7 mouse cellular contexts compared by ENCODE assay signal in the genomic region with DNA sequence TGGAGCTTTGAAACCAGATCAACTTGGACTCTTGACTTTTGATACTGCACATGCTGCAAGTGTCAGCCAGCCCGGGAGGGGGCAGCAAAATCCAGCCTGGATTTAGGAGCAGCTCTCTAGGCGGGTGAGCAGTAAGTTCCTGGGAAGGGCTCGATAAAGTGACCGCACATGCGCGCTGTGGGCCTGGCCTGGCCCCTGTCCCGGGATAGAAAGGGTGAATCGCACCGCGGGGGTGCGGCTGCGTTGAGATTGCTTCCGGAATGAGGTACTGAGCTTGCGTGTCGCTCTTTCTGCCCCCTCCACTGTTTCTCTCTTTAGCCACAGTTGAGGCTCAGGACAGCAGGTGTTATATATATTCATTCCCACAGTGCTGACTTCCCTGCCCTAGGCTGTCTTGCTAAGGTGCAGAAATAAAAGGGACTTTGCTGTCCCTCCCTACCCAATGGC. TPM values are rescaled to one million over a fixed set of nuclear protein-coding genes. Genes with fewer than 3 reads are reported as not detected.
DNase-seq lines count a peak whose midpoint lies in the region; ATAC-seq and TF ChIP-seq lines count a peak whose summit lies in the region.

No protein-coding gene starts in this region.

- TF ChIP-seq EP300 in heart, adult 2 months (IDR thresholded peaks at IDR 0.05; ENCODE audit: insufficient read depth, low read depth, low read length), result 0 out of 2 replicates have a peak, but pooled peaks have one; percentile 28

- no peaks in the 10 kb centered on the region for H3K79me2 ChIP-seq in heart, adult 2 months (replicated peaks; ENCODE audit: control insufficient read depth, insufficient read depth, low read length)

- 0 out of 2 replicates have a peak, but pooled peaks have one; percentile 31 for TF ChIP-seq POLR2A in heart, adult 2 months (IDR thresholded peaks at IDR 0.05; ENCODE audit: insufficient read depth, low read depth, low read length)

- intact Hi-C loops in heart, adult 2 months (cut with DNase I), result loop anchor here (1.0 to 5.0 kb wide), 3 partner anchors 52 to 176 kb away; a partner anchor contains a TSS

- H3K27ac ChIP-seq in embryonic facial prominence, embryonic 11.5 days (replicated peaks; ENCODE audit: low read depth, low read length), result no peak overlapping the region
- H3K27ac ChIP-seq in heart, adult 2 months, result peak overlapping the region; percentile 60
- no peak overlapping the region for H3K27ac ChIP-seq in limb, embryonic 13.5 days
- peak overlapping the region; percentile 27; the same call in 1 of the 2 replicates for H3K27ac ChIP-seq in midbrain, postnatal 0 days (ENCODE audit: low read depth, low read length)

- 0 out of 2 replicates have a peak overlapping the region, but pooled peaks have one; percentile 33 for H3K9ac ChIP-seq in embryonic facial prominence, embryonic 11.5 days (replicated peaks; ENCODE audit: low read length)
- H3K9ac ChIP-seq in heart, adult 2 months (ENCODE audit: low read depth, low read length), result peak overlapping the region; percentile 39
- H3K9ac ChIP-seq in limb, embryonic 13.5 days, result peak overlapping the region; percentile 53
- peak overlapping the region; percentile 40 for H3K9ac ChIP-seq in midbrain, postnatal 0 days (replicated peaks; ENCODE audit: low read length, poor library complexity, severe bottlenecking)

- under 1% methylated on average over 15 of the region's 15 CpGs for WGBS in embryonic facial prominence, embryonic 11.5 days
- WGBS in heart, adult 2 months, result under 1% methylated on average over 15 of the region's 15 CpGs
- WGBS in limb, embryonic 13.5 days, result under 1% methylated on average over 15 of the region's 15 CpGs
- 0% methylated on average over 14 of the region's 15 CpGs for WGBS in midbrain, postnatal 0 days

- no peaks in the 10 kb centered on the region for H3K36me3 ChIP-seq in embryonic facial prominence, embryonic 11.5 days (replicated peaks; ENCODE audit: control insufficient read depth, insufficient read depth, low read depth, low read length)
- no peaks in the 10 kb centered on the region for H3K36me3 ChIP-seq in heart, adult 2 months (ENCODE audit: control insufficient read depth, insufficient read depth, low read length)
- no peaks in the 10 kb centered on the region for H3K36me3 ChIP-seq in limb, embryonic 13.5 days
- no peaks in the 10 kb centered on the region for H3K36me3 ChIP-seq in midbrain, postnatal 0 days (ENCODE audit: insufficient read depth, low read length)

- peak; percentile 93 for DNase-seq in adrenal gland, postnatal 14 days
- peak; percentile 90 for DNase-seq in embryonic facial prominence, embryonic 11.5 days (ENCODE audit: low spot score)
- DNase-seq in heart, adult 2 months, result peak; percentile 84 to 88
- peak; percentile 88 to 93 for DNase-seq in kidney, adult 8-10 months
- DNase-seq in midbrain, postnatal 0 days (ENCODE audit: low spot score), result peak; percentile 94
- peak; percentile 33 to 50 for DNase-seq in spleen, postnatal 14 days (ENCODE audit: low spot score in 2 of 2)

- H3K27me3 ChIP-seq in embryonic facial prominence, embryonic 11.5 days (ENCODE audit: control insufficient read depth, insufficient read depth, low read length), result no peaks in the 10 kb centered on the region
- no peaks in the 10 kb centered on the region for H3K27me3 ChIP-seq in heart, adult 2 months (ENCODE audit: control insufficient read depth, insufficient read depth, low read length)
- H3K27me3 ChIP-seq in limb, embryonic 13.5 days, result peaks cover 21% of the 10 kb centered on the region
- H3K27me3 ChIP-seq in midbrain, postnatal 0 days (ENCODE audit: insufficient read depth, low read length), result no peaks in the 10 kb centered on the region

- H3K4me2 ChIP-seq in embryonic facial prominence, embryonic 11.5 days (ENCODE audit: low read depth, low read length), result peak overlapping the region; percentile 60
- peak overlapping the region; percentile 73 for H3K4me2 ChIP-seq in limb, embryonic 13.5 days (replicated peaks)
- H3K4me2 ChIP-seq in midbrain, postnatal 0 days (ENCODE audit: low read depth, low read length, poor library complexity, severe bottlenecking), result peak overlapping the region; percentile 59

- H3K4me1 ChIP-seq in embryonic facial prominence, embryonic 11.5 days (ENCODE audit: control insufficient read depth, insufficient read depth, low read length), result no peaks in the 10 kb centered on the region
- H3K4me1 ChIP-seq in heart, adult 2 months (ENCODE audit: control insufficient read depth, insufficient read depth, low read length), result no peaks in the 10 kb centered on the region
- peaks cover 10% of the 10 kb centered on the region; the same call in 1 of the 2 replicates for H3K4me1 ChIP-seq in limb, embryonic 13.5 days
- peaks cover 4% of the 10 kb centered on the region; the same call in 1 of the 2 replicates for H3K4me1 ChIP-seq in midbrain, postnatal 0 days (ENCODE audit: insufficient read depth, low read length)

- H3K9me3 ChIP-seq in embryonic facial prominence, embryonic 11.5 days (replicated peaks; ENCODE audit: control insufficient read depth, low read length), result no peaks in the 10 kb centered on the region
- no peaks in the 10 kb centered on the region for H3K9me3 ChIP-seq in limb, embryonic 13.5 days
- no peaks in the 10 kb centered on the region for H3K9me3 ChIP-seq in midbrain, postnatal 0 days (ENCODE audit: low read length)

- peak overlapping the region; percentile 27 for H3K4me3 ChIP-seq in embryonic facial prominence, embryonic 11.5 days (ENCODE audit: low read depth, low read length)
- H3K4me3 ChIP-seq in heart, adult 2 months, result peak overlapping the region; percentile 54
- H3K4me3 ChIP-seq in limb, embryonic 13.5 days, result peak overlapping the region; percentile 44
- H3K4me3 ChIP-seq in midbrain, postnatal 0 days (ENCODE audit: low read depth, low read length), result peak overlapping the region; percentile 43

- peak; percentile 95 for ATAC-seq in embryonic facial prominence, embryonic 11.5 days (replicated peaks; ENCODE audit: insufficient number of reproducible peaks, low FRiP score, low TSS enrichment, low read depth)
- peak; percentile 93 for ATAC-seq in limb, embryonic 13.5 days (ENCODE audit: low FRiP score, low read depth)
- peak; percentile 95 for ATAC-seq in midbrain, postnatal 0 days (ENCODE audit: low FRiP score)

- TF ChIP-seq CTCF in heart, adult 2 months (IDR thresholded peaks at IDR 0.05), result peak; percentile 96
- TF ChIP-seq CTCF in midbrain, postnatal 0 days (IDR thresholded peaks at IDR 0.05), result peak; percentile 90

RNA-seq across cellular contexts. Expression of a gene that starts 52.1 kb away (rescaled TPM):
- total RNA-seq in adrenal gland, postnatal 14 days (2021), result 4.4 and 4.8 TPM in 2 replicates
- 9.3 and 11.8 TPM in 2 replicates for polyA plus RNA-seq in embryonic facial prominence, embryonic 11.5 days (2014; fragmentation: Nextera tagmentation; extraction: Ambion mirVana)
- total RNA-seq in heart, adult 2 months (2021), result 1 to 10 TPM; 2.3 to 2.8 TPM
- 3.0 and 4.6 TPM in 2 replicates for polyA plus RNA-seq in heart, adult 2 months (2012; rRNA removed)
- 8.4 and 10.1 TPM in 2 replicates for polyA plus RNA-seq in limb, embryonic 13.5 days (2015; fragmentation: Nextera tagmentation; extraction: Ambion mirVana)
- total RNA-seq in midbrain, postnatal 0 days (2014; rRNA removed), result 10.0 and 15.7 TPM in 2 replicates
- polyA plus RNA-seq in midbrain, postnatal 0 days (2015; fragmentation: Nextera tagmentation; extraction: Ambion mirVana), result 24.4 and 24.7 TPM in 2 replicates

Comparison
In these comparisons a context has a peak if more than half of its experiments do, and no peak if none do; other contexts are left out.
1. DNase-seq: peak in every context shown above with its lines; median percentile 94 in midbrain, postnatal 0 days; 93 in adrenal gland, postnatal 14 days; 90 in kidney, adult 8-10 months; 90 in embryonic facial prominence, embryonic 11.5 days; 86 in heart, adult 2 months; 42 in spleen, postnatal 14 days.
2. H3K27ac ChIP-seq: peak in heart, adult 2 months (single experiment) and midbrain, postnatal 0 days (single experiment); none in embryonic facial prominence, embryonic 11.5 days (single experiment) and limb, embryonic 13.5 days (single experiment).
3. Peak in every context shown above with its lines, with median percentiles within 50 percentile points of each other: ATAC-seq, H3K4me2 ChIP-seq, H3K4me3 ChIP-seq and H3K9ac ChIP-seq.